Mouse (Mus musculus) CH12.LX (cell line): ENCODE measurements around the gene Gm44965. TPM values are rescaled to one million over a fixed set of nuclear protein-coding genes. Genes with fewer than 3 reads are reported as not detected.

Source experiments
- DNase-seq: peaks from one replicate; pipeline ENCODE4 v3.0.0-alpha.2; 2013; ENCODE audit errors: extremely low read depth
- H3K27ac ChIP-seq: 2 replicates; pipeline ENCODE4 v1.5.1; 2012; ENCODE audit warnings: low read depth, mild to moderate bottlenecking, control low read depth, moderate library complexity; ENCODE audit not compliant: insufficient read depth
- H3K27me3 ChIP-seq: replicated peaks from 2 replicates; pipeline ENCODE3; 2012; ENCODE audit warnings: inconsistent platforms
- H3K36me3 ChIP-seq, 2 experiments: replicated peaks in 1 of 2; 2 replicates each; pipeline versions ENCODE3 to v1.6.1; 2012; ENCODE audit warnings: inconsistent platforms in 1 of 2, low read length in 1 of 2, mild to moderate bottlenecking in 1 of 2, mixed read lengths in 1 of 2, moderate library complexity in 1 of 2; ENCODE audit not compliant: control insufficient read depth in 1 of 2, insufficient read depth in 1 of 2
- H3K4me1 ChIP-seq, 2 experiments: 2 replicates each; pipeline ENCODE4 v1.6.1; 2012; ENCODE audit warnings: inconsistent platforms in 1 of 2, moderate library complexity in 1 of 2; ENCODE audit not compliant: insufficient read depth in 2 of 2, control insufficient read depth in 1 of 2
- H3K4me2 ChIP-seq: 2 replicates; pipeline ENCODE4 v1.6.1; 2012; ENCODE audit warnings: low read depth, mild to moderate bottlenecking, control low read depth; ENCODE audit not compliant: poor library complexity, insufficient read depth, severe bottlenecking
- H3K4me3 ChIP-seq, 3 experiments: fragments of 150-350 bp in 1 of 3; sonication (generic) in 1 of 3; replicated peaks in 1 of 3; 2 replicates each; pipeline versions ENCODE3 to v1.5.1; 2011 to 2012; ENCODE audit warnings: low read depth in 2 of 3, low read length in 2 of 3, mild to moderate bottlenecking in 2 of 3, moderate library complexity in 2 of 3, control low read depth in 1 of 3, improper control_type of control experiment in 1 of 3, inconsistent platforms in 1 of 3, mixed read lengths in 1 of 3; ENCODE audit not compliant: poor library complexity in 1 of 3
- H3K79me2 ChIP-seq: replicated peaks from 2 replicates; pipeline ENCODE4 v1.6.1; 2012; ENCODE audit warnings: mild to moderate bottlenecking, moderate library complexity; ENCODE audit not compliant: control insufficient read depth, poor library complexity, insufficient read depth, severe bottlenecking; ENCODE audit errors: extremely low read depth
- H3K9ac ChIP-seq: 2 replicates; pipeline ENCODE4 v1.6.1; 2012; ENCODE audit warnings: low read depth, mild to moderate bottlenecking, control low read depth, moderate library complexity; ENCODE audit not compliant: insufficient read depth
- H3K9me3 ChIP-seq: replicated peaks from 2 replicates; pipeline ENCODE3; 2012; ENCODE audit warnings: low read length, inconsistent platforms, mixed read lengths
- BHLHE40 ChIP-seq: IDR thresholded peaks from 2 replicates; pipeline ENCODE4 v1.6.1; 2011; ENCODE audit warnings: mild to moderate bottlenecking, low read depth, low read length, improper control_type of control experiment
- CHD2 ChIP-seq: IDR thresholded peaks from 2 replicates; pipeline ENCODE4 v1.6.1; 2011; ENCODE audit warnings: low read length, improper control_type of control experiment
- HCFC1 ChIP-seq: IDR thresholded peaks from 2 replicates; pipeline ENCODE4 v1.6.1; 2012; ENCODE audit warnings: low read depth, mild to moderate bottlenecking, inconsistent platforms, low read length, improper control_type of control experiment
- IRF4 ChIP-seq: IDR thresholded peaks from 2 replicates; pipeline ENCODE4 v1.6.1; 2014; ENCODE audit warnings: low read depth, mild to moderate bottlenecking, inconsistent platforms, low read length, improper control_type of control experiment
- MAFK ChIP-seq: IDR thresholded peaks from 2 replicates; pipeline ENCODE4 v1.6.1; 2011; ENCODE audit warnings: low read length, improper control_type of control experiment; ENCODE audit not compliant: insufficient replicate concordance
- MXI1 ChIP-seq: IDR thresholded peaks from 2 replicates; pipeline ENCODE4 v1.6.1; 2011; ENCODE audit warnings: mild to moderate bottlenecking, low read depth, low read length, improper control_type of control experiment
- MYC ChIP-seq: IDR thresholded peaks from 2 replicates; pipeline ENCODE4 v1.6.1; 2011; ENCODE audit warnings: low read depth, mild to moderate bottlenecking, improper control_type of control experiment, low read length
- POLR2A ChIP-seq: IDR thresholded peaks from 2 replicates; pipeline ENCODE4 v1.6.1; 2011; ENCODE audit warnings: low read depth, mild to moderate bottlenecking, improper control_type of control experiment, low read length
- RAD21 ChIP-seq: IDR thresholded peaks from 2 replicates; pipeline ENCODE4 v1.6.1; 2011; ENCODE audit warnings: low read depth, mild to moderate bottlenecking, low read length, improper control_type of control experiment, moderate library complexity
- RCOR1 ChIP-seq: conservative IDR thresholded peaks from 2 replicates; pipeline ENCODE4 v1.6.1; 2012; ENCODE audit warnings: low read depth, mild to moderate bottlenecking, inconsistent platforms, low read length, improper control_type of control experiment
- UBTF ChIP-seq: IDR thresholded peaks from 2 replicates; pipeline ENCODE4 v1.6.1; 2012; ENCODE audit warnings: low read depth, mild to moderate bottlenecking, inconsistent platforms, low read length, improper control_type of control experiment, moderate library complexity
- ZC3H11A ChIP-seq: IDR thresholded peaks from 2 replicates; pipeline ENCODE4 v1.6.1; 2012; ENCODE audit warnings: low read depth, mild to moderate bottlenecking, inconsistent platforms, low read length, improper control_type of control experiment
- dilution Hi-C: fragments of 300-500 bp; cut with MboI; formaldehyde crosslinking; loops from 2 replicates; pipeline ENCODE4 v1.14.3; 2020; ENCODE audit warnings: low sequenced_read_pairs; ENCODE audit not compliant: extremely low pct_unique_long_range_greater_than_20kb, extremely low pct_ligation_motif_present
- in situ Hi-C: fragments of 300-500 bp; cut with MboI; formaldehyde crosslinking; loops from 3 replicates; pipeline ENCODE4 v1.14.3; 2019; ENCODE audit warnings: low sequenced_read_pairs, low pct_ligation_motif_present, low pct_unique_long_range_greater_than_20kb, mixed read lengths
- polyA plus RNA-seq: library from polyadenylated mRNA; unstranded; fragments of >175 nt; gene quantifications from 2 replicates; pipeline ENCODE4 v1.2.1, GENCODE M21; 2012; ENCODE audit warnings: low read depth; ENCODE audit not compliant: insufficient read length
- total RNA-seq, 2 experiments: library from RNA; depleted of rRNA; stranded (reverse); fragments of 300-350 nt in 1 of 2; fragments of >200 nt in 1 of 2; gene quantifications; 2 replicates each; pipeline ENCODE4 v1.2.3; 2012 to 2014

Gm44965 gene
- total and polyA plus RNA-seq, 3 experiments: not detected

DNA sequence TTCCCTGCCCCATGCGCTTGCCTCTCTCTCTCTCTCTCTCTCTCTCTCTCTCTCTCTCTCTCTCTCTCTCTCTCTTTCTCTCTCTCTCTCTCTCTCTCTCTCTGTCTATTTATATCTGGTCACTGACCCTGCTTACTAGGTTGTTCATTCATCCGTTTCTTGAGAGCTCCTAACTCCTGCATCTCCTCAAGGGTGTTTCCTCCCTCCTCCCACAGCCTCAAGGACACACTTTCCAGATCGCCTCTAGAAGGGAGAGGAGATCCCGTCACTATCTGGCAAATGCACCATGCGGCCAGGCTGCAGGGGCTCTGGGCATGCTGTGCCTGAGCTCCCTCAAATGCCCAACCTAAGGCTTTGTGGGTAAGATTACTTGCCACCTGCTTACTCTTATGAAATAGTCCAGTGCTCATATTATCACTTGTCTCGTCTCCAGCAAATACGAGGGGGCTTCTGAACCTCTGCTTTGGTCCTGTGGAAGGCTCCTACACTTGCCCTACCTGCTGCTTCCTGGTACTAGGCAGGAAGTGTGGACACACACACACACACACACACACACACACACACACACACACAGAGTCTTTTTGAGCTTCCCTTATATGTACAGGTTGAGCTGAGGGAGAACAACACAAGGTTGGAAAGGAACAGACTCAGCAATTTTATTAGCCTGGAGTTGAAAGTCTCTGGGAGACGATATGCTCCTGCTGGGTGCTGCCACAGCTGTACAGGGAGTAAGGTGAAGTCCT lies 24.5 kb upstream of the Gm44965 start:
- Histone ChIP-seq H3K9me3 (peaks cover 4% of the 10 kb centered on the region), H3K36me3 (peaks cover 3 to 32% of the 10 kb centered on the region in 2 experiments), H3K79me2 (no peaks in the 10 kb centered on the region), H3K4me1 (peaks cover 0 to 6% of the 10 kb centered on the region in 2 experiments; a peak in 1 of 4 replicates), H3K4me2 (no peak overlapping the region), H3K4me3 (no peak overlapping the region), H3K27me3 (no peaks in the 10 kb centered on the region), H3K9ac (no peak overlapping the region), H3K27ac (no peak overlapping the region)
- DNase-seq: no peak
- TF ChIP-seq MYC (no peak), IRF4 (no peak), MAFK (no peak), RAD21 (no peak), MXI1 (no peak), ZC3H11A (no peak), HCFC1 (no peak)
- dilution Hi-C loops (no loop called here), in situ Hi-C loops (no loop called here)

DNA sequence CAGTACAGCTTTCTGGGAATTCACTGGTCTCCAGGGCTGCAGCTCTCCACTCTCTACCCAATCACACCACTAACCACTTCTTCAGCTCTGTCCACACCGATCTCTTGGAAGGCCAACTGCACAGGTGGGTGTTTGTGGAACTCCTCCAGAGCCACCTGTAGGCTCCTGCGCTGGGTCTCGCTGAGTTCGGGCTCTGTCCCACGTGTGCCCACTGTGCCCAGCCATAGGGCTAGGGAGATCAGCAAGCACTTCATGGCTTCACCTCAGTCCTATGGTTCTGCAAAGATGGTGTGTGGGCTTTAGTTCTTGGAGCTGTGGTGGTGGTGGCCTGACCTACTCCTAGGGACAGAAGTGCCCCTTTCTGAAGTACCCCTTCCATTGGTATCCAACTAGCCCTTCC lies 21.7 kb upstream of the Gm44965 start:
- Histone ChIP-seq H3K4me1 (peaks cover 0 to 6% of the 10 kb centered on the region in 2 experiments; a peak in 1 of 4 replicates), H3K27me3 (no peaks in the 10 kb centered on the region), H3K9me3 (no peaks in the 10 kb centered on the region), H3K4me3 (no peak overlapping the region), H3K27ac (no peak overlapping the region), H3K4me2 (no peak overlapping the region), H3K36me3 (peaks cover 0 to 13% of the 10 kb centered on the region in 2 experiments), H3K79me2 (no peaks in the 10 kb centered on the region), H3K9ac (no peak overlapping the region)
- dilution Hi-C loops: no loop called here
- in situ Hi-C loops: no loop called here
- no peak for DNase-seq
- TF ChIP-seq CHD2 (no peak), RCOR1 (no peak), MYC (no peak), UBTF (no peak), BHLHE40 (no peak)

- dilution Hi-C loops: no loop called here
- DNase-seq: no peak
These were observed 21.1 kb upstream of the Gm44965 start, which contains the start of gene Rarres2 for GRCm38 (mm10) chr6:48572572-48573061. TSS of gene Rarres2 (minus strand) at chr6:48572789.

More at GRCm38 (mm10) chr6:48572572-48573061, 21.1 kb upstream of the Gm44965 start, which contains the start of gene Rarres2:
- TF ChIP-seq POLR2A: no peak
- in situ Hi-C loops: no loop called here
- Histone ChIP-seq H3K27ac (no peak within 1 kb of the TSS), H3K4me3 (no peak within 1 kb of the TSS), H3K9me3 (no peaks in the 10 kb centered on the region), H3K27me3 (no peaks in the 10 kb centered on the region), H3K9ac (no peak within 1 kb of the TSS), H3K36me3 (peaks cover 0 to 13% of the 10 kb centered on the region in 2 experiments), H3K4me2 (no peak within 1 kb of the TSS), H3K4me1 (peaks cover 0 to 6% of the 10 kb centered on the region in 2 experiments; a peak in 1 of 4 replicates), H3K79me2 (no peaks in the 10 kb centered on the region)
